Mouse (Mus musculus) retina, embryonic 14.5 days (tissue): ENCODE measurements around the gene Zfpm1.

Experiments used
- DNase-seq: peaks from one replicate; pipeline ENCODE4 v3.0.0-alpha.2; 2015; ENCODE audit warnings: low spot score

The Zfpm1 gene

GRCm38 (mm10) chr8:122329072-122329471 lies 47.1 kb downstream of the Zfpm1 start:
- no peak for DNase-seq

- no peak for DNase-seq
Measured at GRCm38 (mm10) chr8:122329553-122330239, 47.8 kb downstream of the Zfpm1 start.

- no peak for DNase-seq
Measured at GRCm38 (mm10) chr8:122330446-122331133, 48.6 kb downstream of the Zfpm1 start.

GRCm38 (mm10) chr8:122331134-122331523 lies 49.2 kb downstream of the Zfpm1 start:
- DNase-seq, result no peak

- DNase-seq, result peak; percentile 90
Measured at GRCm38 (mm10) chr8:122332753-122333506, 51.0 kb downstream of the Zfpm1 start.

- no peak for DNase-seq
Measured at GRCm38 (mm10) chr8:122333531-122333930, 51.6 kb downstream of the Zfpm1 start.

- no peak for DNase-seq
Measured at GRCm38 (mm10) chr8:122334791-122335490, 53.0 kb downstream of the Zfpm1 start.

- DNase-seq, result no peak
Measured at GRCm38 (mm10) chr8:122335638-122336250, 53.8 kb downstream of the Zfpm1 start.

GRCm38 (mm10) chr8:122336251-122336910 lies 54.4 kb downstream of the Zfpm1 start:
- DNase-seq, result peak; percentile 77

- DNase-seq, result no peak
Measured at GRCm38 (mm10) chr8:122338852-122339251, 56.9 kb downstream of the Zfpm1 start.

- no peak for DNase-seq
Measured at GRCm38 (mm10) chr8:122340761-122341160, 58.8 kb downstream of the Zfpm1 start.

GRCm38 (mm10) chr8:122341790-122342189 lies 59.8 kb downstream of the Zfpm1 start:
- DNase-seq, result no peak

- no peak for DNase-seq
Measured at GRCm38 (mm10) chr8:122342362-122342761, 60.4 kb downstream of the Zfpm1 start.

GRCm38 (mm10) chr8:122342806-122343209 lies 60.9 kb downstream of the Zfpm1 start:
- peak; percentile 27 for DNase-seq

- DNase-seq, result no peak
Measured at GRCm38 (mm10) chr8:122343341-122343740, 61.4 kb downstream of the Zfpm1 start.

- peak; percentile 42 for DNase-seq
Measured at GRCm38 (mm10) chr8:122343758-122344157, 61.8 kb downstream of the Zfpm1 start.

GRCm38 (mm10) chr8:122344219-122344618 lies 62.3 kb downstream of the Zfpm1 start:
- no peak for DNase-seq

- no peak for DNase-seq
Measured at GRCm38 (mm10) chr8:122345181-122346095, 63.5 kb downstream of the Zfpm1 start.

GRCm38 (mm10) chr8:122347811-122348552 lies 66.0 kb downstream of the Zfpm1 start:
- DNase-seq, result no peak
